Mouse (Mus musculus) heart, embryonic 13.5 days (tissue): ENCODE results near the gene Btaf1. TPM values are rescaled to one million over a fixed set of nuclear protein-coding genes. Genes with fewer than 3 reads are reported as not detected.

Experiments
- ATAC-seq: fragments of 200-750 bp; cut with Nextera tagmentation; 2 replicates; pipeline ENCODE4 v1.8.0; 2017; ENCODE audit warnings: moderate TSS enrichment; ENCODE audit not compliant: insufficient number of reproducible peaks, low FRiP score, low TSS enrichment; ENCODE audit errors: extremely low read depth
- H3K27ac ChIP-seq: fragments of 300-500 bp; sonication (generic); replicated peaks from 2 replicates; pipeline ENCODE4 v1.5.1; 2015; ENCODE audit warnings: moderate library complexity, mild to moderate bottlenecking, inconsistent platforms
- H3K27me3 ChIP-seq: fragments of 300-500 bp; sonication (generic); replicated peaks from 2 replicates; pipeline ENCODE4 v1.6.1; 2015; ENCODE audit warnings: mild to moderate bottlenecking, inconsistent platforms
- H3K36me3 ChIP-seq: fragments of 300-500 bp; sonication (generic); 2 replicates; pipeline ENCODE4 v1.6.1; 2015; ENCODE audit warnings: mild to moderate bottlenecking, inconsistent platforms
- H3K4me1 ChIP-seq: fragments of 300-500 bp; sonication (generic); 2 replicates; pipeline ENCODE4 v1.6.1; 2015; ENCODE audit warnings: inconsistent platforms
- H3K4me2 ChIP-seq: fragments of 300-500 bp; sonication (generic); 2 replicates; pipeline ENCODE4 v1.6.1; 2015; ENCODE audit warnings: inconsistent platforms, mild to moderate bottlenecking, moderate library complexity
- H3K4me3 ChIP-seq: fragments of 300-500 bp; sonication (generic); 2 replicates; pipeline ENCODE4 v1.5.1; 2015; ENCODE audit warnings: moderate library complexity, mild to moderate bottlenecking, inconsistent platforms
- H3K9ac ChIP-seq: fragments of 300-500 bp; sonication (generic); 2 replicates; pipeline ENCODE4 v1.6.1; 2015; ENCODE audit warnings: inconsistent platforms, mild to moderate bottlenecking, moderate library complexity
- H3K9me3 ChIP-seq: fragments of 300-500 bp; sonication (generic); 2 replicates; pipeline ENCODE4 v1.6.1; 2016; ENCODE audit warnings: inconsistent platforms
- WGBS: fragments of 180-500 bp; shearing (Covaris S2); methylation state at CpG from one replicate; pipeline ENCODE4 v1.1.7; 2015; ENCODE audit warnings: mixed read lengths; 5-methylcytosine and 5-hydroxymethylcytosine counted together
- polyA plus RNA-seq: library from polyadenylated mRNA; unstranded; fragments of >200 nt; fragmentation: Nextera tagmentation; extraction: Ambion mirVana; gene quantifications from 2 replicates; pipeline ENCODE4 v1.2.1, GENCODE M21; 2015

The Btaf1 gene
- polyA plus RNA-seq, 1 experiment from 2014 or later = 6.5 TPM

GRCm38 (mm10) chr19:37059623-37060022 lies 133.7 kb downstream of the Btaf1 start:
- Histone ChIP-seq H3K9ac (no peak overlapping the region), H3K4me2 (peak overlapping the region; percentile 5; the same call in 1 of the 2 replicates), H3K27me3 (no peaks in the 10 kb centered on the region), H3K9me3 (no peaks in the 10 kb centered on the region), H3K4me3 (no peak overlapping the region), H3K27ac (peak overlapping the region; percentile 53), H3K36me3 (no peaks in the 10 kb centered on the region), H3K4me1 (peaks cover 15% of the 10 kb centered on the region)
- ATAC-seq = no peak
- WGBS = 18% methylated on average over 2 of the region's 2 CpGs

GRCm38 (mm10) chr19:37060078-37060477 lies 134.2 kb downstream of the Btaf1 start:
- Histone ChIP-seq H3K9ac (no peak overlapping the region), H3K27me3 (no peaks in the 10 kb centered on the region), H3K9me3 (no peaks in the 10 kb centered on the region), H3K4me2 (peak overlapping the region; percentile 5; the same call in 1 of the 2 replicates), H3K4me3 (no peak overlapping the region), H3K4me1 (peaks cover 15% of the 10 kb centered on the region), H3K27ac (peak overlapping the region; percentile 55), H3K36me3 (no peaks in the 10 kb centered on the region)
- no peak for ATAC-seq
- WGBS = 69% methylated on average over 4 of the region's 4 CpGs

Other genes starting within 250 kb of the Btaf1 start
- gene Ppp1r3c, start 189.4 kb upstream of the Btaf1 start, polyA plus RNA-seq = 49.2 and 64.7 TPM in 2 replicates
- gene Tnks2, start 91.8 kb upstream of the Btaf1 start, polyA plus RNA-seq = 35.0 and 35.8 TPM in 2 replicates
- 3.9 and 4.2 TPM in 2 replicates for gene Fgfbp3, start 6.5 kb upstream of the Btaf1 start, polyA plus RNA-seq